Mouse (Mus musculus): Measurements from ENCODE around the gene Arl8b. TPM values are rescaled to one million over a fixed set of nuclear protein-coding genes. Genes with fewer than 3 reads are reported as not detected.

Gene Arl8b
- total RNA-seq, 2 experiments from 2014 or later, result 91.3 to 92.5 TPM

DNA sequence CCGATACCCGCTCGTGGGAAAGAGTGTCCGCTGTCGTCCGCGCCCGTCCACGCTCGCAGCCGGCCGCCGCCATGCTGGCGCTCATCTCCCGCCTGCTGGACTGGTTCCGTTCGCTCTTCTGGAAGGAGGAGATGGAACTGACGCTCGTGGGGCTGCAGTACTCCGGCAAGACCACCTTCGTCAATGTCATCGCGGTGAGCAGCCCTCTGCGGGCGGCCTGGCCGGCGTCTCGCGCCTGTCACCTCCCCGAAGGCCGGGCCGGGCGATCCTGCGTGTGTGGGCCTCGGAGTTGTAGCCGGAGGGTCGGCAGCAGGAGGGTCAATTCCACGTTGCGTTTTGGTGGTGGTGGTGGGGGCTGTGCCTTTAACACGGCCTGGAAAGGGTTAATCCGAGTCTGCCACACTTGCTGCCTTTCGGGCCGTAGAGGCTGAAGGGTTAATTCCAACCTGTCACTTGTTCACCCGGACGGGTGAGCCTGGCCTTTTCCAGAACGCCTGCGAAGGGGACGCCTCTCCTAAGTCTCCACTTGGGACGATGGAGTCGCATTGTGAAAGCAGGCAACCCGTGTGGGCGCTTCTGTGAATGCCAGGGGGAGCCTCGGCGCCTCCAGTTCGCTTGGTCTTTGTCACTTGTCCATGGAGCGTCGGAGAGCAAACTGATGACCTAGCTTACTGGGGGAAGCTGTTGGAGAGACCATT lies 434 bp downstream of the Arl8b start:
- peak in 1 of 2 experiments; percentile 24 for DNase-seq (ENCODE audit: low spot score in 2 of 2)

DNA sequence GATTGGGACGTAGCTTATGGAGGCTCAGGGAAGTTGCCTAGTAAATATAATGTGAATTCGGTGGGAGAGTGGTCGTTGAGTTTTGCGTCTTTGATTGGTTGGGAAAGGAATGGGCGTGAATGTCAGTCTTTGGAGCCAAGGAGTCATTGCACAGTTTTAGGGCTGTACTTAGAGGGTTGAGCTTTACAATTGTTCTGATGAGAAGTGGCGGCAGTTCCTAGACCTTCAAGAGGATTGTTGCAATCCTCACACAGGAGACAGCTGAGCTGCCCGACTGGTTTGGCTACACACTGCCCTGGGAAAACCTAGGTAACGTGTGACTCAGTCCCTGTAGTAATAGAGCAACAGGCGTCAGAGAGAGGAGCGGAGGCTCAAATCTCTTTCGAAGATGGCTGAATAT lies 1.2 kb downstream of the Arl8b start:
- DNase-seq (ENCODE audit: low spot score in 2 of 2), result no peak

DNA sequence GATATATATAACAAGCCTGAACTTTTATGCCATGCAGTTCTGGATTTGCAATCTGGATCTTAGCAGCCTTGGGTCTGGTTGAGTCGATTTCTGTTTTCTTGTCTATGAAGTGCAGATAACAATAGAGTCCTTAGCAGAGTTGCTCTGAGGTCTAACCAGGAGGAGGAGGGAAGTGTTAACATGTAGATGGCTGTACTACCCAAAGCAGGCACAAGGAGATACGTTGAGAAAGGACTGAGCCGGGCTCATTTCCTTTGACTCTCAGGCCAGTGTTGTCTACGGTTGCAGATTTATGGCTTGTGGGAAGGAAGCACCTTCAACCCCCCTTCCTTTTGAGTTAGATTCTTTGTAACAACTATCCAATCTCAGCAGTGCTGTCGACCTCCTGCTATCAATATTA lies 1.9 kb downstream of the Arl8b start:
- DNase-seq (ENCODE audit: low spot score in 2 of 2), result no peak

DNA sequence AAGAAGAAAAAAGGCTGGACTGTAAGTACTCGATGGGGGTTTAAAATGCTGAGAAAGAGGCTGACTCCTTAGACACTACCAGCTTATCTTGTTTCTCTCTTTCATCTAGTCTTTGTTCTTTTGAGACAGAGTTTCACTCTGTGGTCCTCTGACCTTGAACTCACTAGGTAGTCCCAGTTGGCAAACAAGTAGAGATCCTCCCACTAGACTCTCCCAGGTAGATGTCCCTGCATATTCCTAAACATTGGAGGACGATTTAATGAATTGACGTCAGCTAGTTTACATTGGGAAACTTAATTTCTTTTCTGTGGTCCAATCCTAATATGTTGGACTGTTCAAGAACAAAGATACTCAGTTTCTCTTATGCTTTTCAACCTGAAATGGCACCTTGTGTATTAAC lies 2.7 kb downstream of the Arl8b start:
- no peak for DNase-seq (ENCODE audit: low spot score in 2 of 2)

DNA sequence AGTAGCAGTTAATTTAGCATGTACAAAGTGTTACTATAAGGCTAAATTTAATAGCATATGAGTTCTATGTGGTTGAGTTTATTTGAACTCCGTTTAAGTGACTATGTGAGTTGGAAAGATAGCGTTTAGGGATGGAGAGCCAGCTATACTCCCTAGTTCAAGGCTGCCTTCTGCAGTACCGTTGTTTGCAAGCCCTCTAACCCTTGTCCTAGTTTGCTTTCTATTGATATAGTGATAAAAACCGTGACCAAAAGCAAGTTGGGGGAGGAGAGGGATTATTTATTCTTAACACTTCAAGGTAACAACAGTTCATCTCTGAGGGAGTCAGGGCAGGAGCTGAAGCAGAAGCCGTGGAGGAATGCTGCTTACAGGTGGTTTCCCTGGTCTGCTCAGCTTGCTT lies 8.6 kb downstream of the Arl8b start:
- no peak for DNase-seq (ENCODE audit: low spot score in 2 of 2)

DNA sequence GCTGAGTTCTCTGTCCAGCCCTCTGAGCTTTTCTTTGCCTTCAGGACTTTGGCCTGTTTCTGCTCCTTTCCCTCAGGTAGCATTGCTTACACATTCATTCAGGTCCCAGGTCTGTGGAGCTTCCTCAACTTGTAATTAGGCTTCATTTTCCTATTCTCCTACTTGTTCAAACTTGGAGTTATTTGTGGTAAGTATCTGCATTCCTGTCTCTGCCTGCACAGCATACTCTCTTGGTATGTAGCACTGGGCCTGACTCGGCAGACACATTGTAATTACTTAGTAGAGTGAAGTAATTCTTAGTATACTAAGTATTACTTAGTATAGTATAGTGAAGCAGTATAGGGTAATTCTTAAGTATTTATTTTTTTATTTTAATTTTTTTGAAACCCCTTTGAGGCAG lies 13.0 kb downstream of the Arl8b start:
- no peak for DNase-seq (ENCODE audit: low spot score in 2 of 2)

DNA sequence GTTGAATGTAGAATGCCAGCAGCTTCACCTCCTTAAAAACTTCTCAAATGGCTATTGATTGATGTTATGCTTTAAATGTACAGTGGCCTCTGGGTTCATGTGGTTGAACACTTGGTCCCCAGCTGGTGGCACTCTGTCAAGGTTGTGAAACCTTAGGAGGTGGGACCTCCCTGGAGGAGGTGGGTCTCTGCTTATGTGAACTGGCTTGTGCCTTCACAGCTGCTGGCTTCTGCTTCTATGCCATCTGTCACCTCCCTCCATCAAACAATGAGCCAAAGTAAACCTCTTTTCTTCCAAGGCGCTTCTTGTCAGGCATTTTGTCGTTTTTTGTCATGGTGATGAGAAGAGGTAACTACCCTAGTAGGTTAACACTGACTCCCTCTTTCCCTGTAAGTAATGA lies 13.8 kb downstream of the Arl8b start:
- DNase-seq (ENCODE audit: low spot score in 2 of 2), result no peak

DNA sequence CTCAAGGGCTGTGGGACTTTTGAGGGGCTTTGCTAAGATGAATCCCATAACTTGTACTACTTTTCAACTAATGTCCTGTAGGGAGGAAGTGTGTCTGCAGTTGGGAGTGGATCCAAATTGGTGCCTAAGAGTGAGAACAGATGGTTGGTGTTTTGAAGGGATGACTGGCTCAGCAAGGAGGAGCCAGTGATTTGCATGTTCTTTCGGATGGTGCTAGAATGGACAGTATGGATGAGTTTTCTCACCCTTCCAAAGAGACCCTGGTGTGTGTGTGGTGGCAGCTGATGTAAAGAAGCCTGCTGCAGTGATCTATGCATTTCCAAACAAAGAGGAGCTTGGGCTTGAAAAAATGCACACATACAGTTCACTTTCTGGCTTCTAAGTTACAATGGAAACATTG lies 22.3 kb downstream of the Arl8b start:
- DNase-seq (ENCODE audit: low spot score in 2 of 2), result no peak

DNA sequence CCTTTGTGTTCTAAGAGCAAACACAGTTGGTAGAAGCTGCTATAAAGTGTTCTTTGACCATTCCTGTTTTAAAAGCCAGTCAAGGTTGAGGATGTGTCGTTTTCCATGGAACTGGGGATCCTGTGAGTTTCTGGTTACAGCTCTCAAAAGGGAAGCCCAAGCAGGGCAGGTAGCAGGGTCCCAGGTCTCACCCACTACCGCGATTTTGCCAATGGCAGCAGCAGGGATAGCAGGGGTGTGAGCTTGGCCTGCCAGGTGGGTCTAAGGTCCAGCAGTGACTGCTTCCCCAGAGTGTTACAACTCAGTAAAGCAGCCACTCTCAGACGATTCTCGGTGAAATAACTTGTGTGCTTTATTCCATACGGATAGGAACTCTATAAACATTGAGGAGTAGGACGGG lies 23.0 kb downstream of the Arl8b start:
- DNase-seq (ENCODE audit: low spot score in 2 of 2), result no peak

DNA sequence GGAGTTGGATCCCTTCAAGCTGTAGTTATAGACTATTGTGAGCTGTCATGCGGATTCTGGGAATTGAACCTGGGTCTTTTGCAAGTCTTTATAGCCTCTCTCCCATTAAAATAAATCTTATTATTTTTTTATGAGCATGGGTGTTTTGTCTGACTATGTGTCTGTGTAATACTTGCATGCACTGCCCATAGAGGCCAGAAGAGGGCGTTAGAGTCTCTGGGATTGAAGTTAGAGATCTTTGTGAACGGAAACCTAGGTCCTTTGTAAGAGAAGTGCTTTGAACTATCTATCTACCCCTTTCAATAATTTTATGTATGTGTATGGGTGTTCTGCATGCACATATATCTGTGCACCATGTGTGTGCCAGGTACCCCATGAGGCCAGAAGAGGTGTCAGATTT lies 24.5 kb downstream of the Arl8b start:
- DNase-seq (ENCODE audit: low spot score in 2 of 2), result no peak

DNA sequence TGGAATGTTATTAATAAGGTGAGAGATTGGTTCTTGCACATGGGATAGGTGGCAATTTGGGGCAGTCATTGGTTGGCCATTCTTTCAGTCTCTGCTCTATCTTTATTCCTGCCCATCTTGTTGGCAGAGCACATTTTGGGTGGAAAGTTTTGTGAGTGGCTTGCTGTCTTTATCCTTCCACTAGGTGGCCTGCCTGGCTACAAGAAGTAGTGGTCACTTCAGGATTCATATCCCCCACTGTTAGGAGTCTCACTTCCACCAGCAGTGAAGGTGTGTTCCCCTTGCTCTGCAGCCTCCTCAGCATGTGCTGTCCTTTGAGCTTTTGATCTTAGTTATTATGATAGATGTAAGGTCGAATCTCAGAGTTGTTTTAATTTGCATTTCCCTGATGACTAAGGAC lies 25.9 kb downstream of the Arl8b start:
- no peak for DNase-seq (ENCODE audit: low spot score in 2 of 2)

DNA sequence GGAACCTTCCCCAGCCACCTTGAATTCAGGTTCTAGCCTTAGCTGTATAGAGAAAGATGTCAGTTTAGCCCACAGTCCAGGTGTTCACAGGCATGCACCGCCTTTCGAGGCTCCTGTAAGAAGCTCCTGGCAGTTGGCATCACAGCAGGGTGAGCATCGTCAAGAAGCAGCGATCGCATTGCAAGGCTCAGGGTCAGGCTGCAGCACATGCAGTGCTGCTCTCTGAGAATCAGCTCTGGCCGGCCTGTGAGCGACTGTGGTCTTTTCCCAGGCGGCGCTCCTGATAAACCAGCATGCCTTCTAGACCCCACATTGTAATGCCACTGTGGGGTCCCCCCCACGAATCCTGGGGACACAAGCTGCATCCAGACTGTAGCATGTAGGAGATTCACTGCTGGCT lies 27.3 kb downstream of the Arl8b start:
- DNase-seq (ENCODE audit: low spot score in 2 of 2), result no peak

DNA sequence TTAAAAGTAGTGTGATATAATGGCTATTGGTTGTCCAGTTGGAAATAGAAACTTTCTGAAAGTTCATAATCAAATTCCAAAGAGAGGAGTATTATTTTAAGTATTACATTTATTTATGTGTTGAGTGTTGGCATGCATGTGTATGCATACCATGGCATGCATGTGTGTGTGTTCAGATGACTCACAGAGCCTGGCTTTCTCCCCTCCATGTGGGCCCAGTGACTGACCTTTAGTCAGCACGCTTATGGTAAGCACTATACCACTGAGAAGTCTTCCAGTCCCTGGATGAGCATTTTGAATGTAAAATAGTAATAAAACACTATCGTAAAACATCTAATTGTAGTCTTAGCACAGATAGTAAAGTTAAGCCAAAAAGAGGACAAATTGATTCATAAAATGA lies 29.2 kb downstream of the Arl8b start:
- no peak for DNase-seq (ENCODE audit: low spot score in 2 of 2)

DNA sequence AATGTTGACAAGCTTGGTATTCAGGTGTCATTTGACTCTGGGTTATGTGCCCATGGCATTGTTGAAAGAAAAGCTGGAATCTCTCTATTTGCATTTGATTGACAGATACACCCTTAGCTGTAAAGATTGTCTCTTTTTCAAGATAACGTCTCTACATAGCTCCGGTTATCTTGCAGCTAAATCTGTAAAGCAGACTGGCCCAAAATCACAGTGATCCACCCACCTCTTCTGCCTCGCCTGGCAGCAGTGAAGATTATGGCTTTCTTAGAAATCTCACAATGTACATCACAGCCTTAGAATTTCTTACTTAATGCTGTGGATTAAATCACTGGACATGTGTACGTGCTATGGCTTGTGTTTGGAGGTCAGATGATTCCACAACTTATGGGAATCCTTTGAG lies 34.6 kb downstream of the Arl8b start:
- DNase-seq (ENCODE audit: low spot score in 2 of 2), result no peak

DNA sequence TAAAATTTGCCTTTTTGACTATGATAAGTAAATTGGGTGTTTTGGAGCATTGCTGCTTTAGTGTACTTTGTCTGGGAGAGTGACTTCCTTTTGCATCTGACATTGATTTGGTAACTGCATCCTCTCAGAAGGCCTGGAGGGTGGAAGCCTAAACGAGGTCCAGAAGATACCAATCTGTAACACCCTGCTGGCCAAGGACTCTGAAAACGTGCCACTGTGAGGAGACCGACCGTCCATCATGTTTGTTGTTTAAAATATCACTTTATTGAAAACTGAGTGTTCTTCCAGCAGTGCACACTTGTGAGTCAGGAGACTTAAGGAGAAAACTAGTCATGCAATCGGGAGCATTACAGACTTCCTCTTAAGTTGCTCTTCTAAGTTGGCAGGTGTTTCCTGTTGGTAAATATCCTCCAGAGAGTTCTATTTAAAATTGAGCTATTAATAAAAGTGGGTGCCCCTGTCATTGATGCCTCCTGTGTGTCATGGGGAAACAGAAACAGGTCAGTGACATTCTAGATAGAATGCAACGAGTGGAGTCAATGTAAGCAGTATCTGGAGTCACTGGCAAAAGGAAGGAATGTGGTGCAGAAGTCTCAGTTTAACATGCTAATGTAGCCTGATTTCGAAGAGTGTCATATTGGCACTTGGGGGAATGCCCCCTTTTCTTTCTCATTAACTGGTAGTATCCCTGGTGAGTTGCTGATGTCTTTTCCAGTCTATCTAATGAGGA lies 42.1 kb downstream of the Arl8b start:
- DNase-seq (ENCODE audit: low spot score in 2 of 2), result no peak

DNA sequence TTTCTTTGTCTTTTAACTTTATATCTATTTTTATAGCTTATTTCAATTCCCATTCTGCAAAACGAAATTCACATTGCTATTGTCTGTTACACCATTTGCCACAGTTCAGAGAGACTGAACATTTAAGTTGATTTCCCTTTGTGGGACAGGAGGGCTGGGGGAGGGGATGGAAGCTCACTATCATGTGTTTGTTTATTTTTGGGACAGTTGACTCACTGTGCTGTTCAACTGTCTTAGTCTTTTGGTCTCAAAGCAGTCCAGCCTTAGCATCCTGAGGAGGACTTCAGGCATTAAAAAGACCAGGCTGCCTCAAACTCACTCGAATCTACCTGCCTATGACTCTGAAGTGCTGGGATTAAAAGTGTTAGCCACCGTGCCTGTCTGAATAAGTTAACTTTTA lies 43.2 kb downstream of the Arl8b start:
- DNase-seq (ENCODE audit: low spot score in 2 of 2), result no peak

DNA sequence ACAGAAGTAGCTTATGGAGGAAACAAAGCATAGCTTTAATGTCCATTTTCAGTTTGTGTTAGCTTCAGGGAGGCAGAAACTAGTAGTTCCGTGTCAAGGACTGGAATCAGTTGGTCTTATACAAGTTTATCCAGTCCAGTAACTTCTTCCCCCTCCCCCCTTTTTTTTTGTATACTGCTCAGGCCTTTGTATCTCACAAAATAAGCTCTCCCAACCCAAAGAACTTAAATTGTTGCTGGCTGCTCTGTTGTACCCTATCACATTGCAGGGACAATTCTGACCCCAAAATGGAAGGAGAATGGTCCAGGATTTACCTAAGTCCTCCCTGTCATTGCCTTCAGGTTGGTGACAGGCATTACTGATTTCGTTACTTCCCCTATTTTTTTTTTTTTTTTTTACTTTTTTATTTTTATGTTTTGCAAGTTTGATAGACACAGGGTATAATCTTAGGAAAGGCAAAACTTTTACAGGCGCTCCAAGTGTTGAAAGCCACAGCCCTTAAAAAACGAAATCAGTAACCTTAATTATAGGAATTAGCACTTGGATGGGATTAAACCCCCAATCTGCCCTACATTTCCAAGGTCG lies 44.5 kb downstream of the Arl8b start:
- no peak for DNase-seq (ENCODE audit: low spot score in 2 of 2)

DNA sequence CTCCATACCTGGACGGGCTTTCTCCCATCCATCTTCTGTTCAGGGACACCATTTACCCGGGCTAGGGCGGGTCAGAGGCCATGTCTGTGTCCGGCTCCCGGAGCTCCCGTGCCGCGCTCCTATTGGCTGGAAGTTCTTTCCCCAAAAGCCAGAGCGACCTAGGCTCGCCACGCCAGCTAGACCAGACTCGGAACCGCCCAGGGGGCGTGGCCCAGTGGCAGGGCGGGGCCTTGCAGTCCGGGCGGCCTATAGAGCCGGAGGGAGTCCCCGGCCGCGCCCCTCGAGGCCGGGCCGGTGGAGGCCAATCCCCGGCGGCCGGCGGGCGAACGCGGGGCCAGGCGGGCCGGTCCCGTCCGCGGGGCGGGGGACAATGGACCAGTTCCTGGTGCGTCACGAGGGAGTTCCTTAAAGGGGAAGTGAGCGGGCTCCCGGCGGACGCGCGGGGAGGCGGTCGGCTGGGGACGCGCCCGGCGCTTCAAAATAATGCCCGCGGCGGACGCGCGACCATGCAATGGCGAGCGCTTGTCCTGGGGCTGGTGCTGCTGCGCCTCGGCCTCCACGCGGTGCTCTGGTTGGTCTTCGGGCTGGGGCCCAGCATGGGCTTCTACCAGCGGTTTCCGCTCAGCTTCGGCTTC lies 45.5 kb downstream of the Arl8b start, which contains the start of gene Edem1:
Edem1 (plus strand) TSS at position 408 of the 635 bp plus-strand sequence.
- peak; percentile 95 to 98 for DNase-seq (ENCODE audit: low spot score in 2 of 2)

DNA sequence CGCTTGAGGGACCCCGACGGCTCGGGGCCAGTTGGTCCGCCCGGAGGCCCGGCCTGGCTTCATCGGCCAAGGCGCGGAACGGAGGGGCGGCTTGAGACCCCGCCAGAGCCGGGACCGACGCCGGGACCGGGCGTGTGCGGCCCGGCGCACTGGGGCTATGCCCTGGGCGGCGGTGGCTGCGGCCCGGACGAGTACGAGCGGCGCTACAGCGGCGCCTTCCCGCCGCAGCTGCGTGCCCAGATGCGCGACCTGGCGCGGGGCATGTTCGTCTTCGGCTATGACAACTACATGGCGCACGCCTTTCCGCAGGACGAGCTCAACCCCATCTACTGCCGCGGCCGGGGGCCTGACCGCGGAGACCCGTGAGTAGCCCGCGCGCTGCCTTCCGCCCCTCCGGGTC lies 46.0 kb downstream of the Arl8b start:
- DNase-seq (ENCODE audit: low spot score in 2 of 2), result peak in 1 of 2 experiments; percentile 16

DNA sequence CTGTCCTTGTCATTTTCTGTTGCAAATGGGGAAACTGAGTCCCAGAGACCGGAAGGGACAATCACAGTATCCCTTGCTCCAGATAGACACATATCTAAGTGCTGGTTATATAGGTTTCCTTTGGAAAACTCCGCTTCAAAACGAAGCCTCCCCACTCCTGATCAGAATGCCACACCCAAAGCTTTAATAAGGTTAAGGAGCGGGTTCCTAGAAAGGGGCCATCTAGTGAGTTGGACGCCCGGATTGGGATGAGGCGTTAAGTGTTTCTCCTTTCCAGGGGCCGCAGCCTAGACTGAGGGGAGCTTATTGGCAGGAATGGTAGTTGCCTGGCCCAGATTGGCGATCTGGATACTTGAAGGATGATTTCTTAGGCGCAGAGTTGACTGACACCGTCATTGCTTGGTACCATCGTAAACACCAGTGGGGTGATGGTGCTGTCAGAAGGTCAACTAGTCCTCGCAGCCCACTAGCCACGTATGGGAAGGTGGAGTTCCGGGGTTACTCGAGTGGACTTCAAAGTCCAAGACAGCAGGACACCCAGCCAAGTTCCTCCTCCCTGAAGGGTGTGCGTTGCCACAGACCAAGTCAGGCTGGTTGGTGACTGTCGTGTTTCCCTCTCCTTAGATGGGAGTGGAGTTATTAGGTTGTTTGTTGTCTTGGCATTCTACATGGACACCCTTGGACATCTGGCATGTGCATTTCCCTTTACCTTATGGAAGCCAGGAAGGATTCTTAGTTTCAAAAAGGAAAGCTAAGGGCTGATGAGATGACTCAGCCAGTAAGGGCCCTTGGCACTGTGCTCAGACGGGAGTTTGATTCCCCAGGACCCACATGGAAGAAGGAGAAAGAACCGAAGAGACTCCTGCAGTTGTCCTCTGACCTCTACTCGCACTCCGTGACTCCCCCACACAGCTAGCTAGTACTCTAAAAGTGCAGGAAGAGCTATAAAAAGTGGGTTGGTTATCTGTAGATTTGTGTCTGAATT lies 46.8 kb downstream of the Arl8b start:
- DNase-seq (ENCODE audit: low spot score in 2 of 2), result no peak

DNA sequence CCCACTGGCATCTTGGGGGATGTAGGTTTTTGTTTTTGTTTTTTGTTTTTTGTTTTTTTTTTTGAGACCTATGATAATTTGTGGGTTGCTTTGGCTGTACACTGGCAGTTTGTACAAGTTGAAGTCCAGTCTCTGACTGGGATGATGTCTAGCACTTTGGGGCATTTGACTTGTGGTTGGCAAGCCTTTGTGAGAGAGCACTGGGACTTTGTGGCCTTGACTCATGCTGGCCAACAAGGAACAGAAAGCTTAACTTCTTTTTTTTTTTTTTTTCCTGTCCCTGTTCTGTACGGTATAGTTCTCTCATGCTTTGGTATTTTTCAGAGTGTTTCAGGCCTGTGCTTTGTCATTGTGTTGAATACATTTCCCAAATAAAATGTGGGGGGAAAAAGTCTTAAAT lies 49.3 kb downstream of the Arl8b start:
- no peak for DNase-seq (ENCODE audit: low spot score in 2 of 2)

All from adrenal gland, postnatal 4 days (tissue).